Mouse (Mus musculus) lung, postnatal 14 days (tissue): ENCODE results near the gene Ephx1.
"Not testable (repeated sequence)": the region's sequence is repeated elsewhere in the genome, so short reads cannot be mapped to it uniquely, and the experiment has no call there.

Experiments used
- DNase-seq: peaks from one replicate; pipeline ENCODE4 v3.0.0; 2021

Gene Ephx1

GRCm38 (mm10) chr1:181020756-181021487, at the start of gene Ephx1:
TSS of gene Ephx1 (minus strand) at chr1:181020904.
- DNase-seq, result no peak

DNA sequence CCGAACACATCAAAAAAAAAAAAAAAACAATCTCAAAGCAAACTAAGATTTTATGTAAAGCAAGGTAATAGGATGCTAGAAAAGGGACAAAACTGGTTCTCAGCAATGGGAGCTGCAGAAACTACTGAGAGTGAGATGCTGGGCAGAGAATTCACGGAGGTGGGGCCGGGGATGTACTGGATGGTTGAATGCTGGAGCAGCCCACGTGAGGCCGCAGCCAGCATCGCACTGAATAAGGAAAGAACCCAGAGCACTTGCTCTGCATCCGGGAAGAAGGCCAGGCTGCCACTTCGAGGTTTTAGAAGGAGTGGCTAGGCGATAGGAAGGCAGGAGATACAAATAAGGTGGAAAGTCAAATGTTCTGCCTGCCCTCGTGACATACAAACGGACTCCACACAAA, 49.0 kb upstream of the Ephx1 start:
- DNase-seq, result no peak

DNA sequence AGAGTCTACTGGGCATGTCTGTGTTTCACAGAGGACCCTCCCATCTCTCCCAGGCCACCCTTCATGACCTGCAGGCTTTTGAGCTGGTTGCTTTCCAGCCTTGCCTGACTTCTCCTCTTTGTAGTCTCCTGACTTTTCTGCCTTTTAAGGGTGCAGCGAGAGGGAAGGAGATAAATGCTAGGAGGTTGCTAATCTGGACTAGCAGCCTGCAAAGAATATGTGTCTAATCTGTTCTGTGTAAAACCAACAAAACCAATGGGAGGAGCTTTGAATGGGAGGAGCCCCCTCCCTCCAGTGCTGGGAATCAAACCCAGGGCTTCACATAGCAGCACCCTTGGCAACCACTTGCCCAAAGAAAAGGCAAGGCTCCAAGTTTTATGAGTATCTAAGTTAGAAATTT, 47.6 kb upstream of the Ephx1 start:
- no peak for DNase-seq

- no peak for DNase-seq
Observed at GRCm38 (mm10) chr1:181064648-181065047, 43.9 kb upstream of the Ephx1 start.

DNA sequence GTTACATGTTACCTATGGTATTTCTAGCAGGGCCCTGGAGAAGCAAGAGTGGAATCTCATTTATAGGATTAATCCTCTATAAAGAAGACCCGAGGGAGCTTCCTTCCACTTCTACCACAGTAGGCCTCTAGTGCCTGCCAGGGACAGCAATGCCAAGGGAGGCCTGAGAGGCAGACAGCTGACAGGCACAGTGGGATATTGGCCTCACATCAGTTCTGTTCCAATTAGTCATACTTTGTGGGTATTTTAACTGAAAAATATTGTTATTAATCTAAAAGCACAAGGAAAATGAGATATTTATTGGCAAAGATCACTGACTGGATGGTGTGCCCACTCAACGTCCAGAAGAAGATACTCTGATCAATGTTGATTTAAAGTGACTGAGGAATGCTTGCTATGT, 43.3 kb upstream of the Ephx1 start:
- DNase-seq, result no peak

DNA sequence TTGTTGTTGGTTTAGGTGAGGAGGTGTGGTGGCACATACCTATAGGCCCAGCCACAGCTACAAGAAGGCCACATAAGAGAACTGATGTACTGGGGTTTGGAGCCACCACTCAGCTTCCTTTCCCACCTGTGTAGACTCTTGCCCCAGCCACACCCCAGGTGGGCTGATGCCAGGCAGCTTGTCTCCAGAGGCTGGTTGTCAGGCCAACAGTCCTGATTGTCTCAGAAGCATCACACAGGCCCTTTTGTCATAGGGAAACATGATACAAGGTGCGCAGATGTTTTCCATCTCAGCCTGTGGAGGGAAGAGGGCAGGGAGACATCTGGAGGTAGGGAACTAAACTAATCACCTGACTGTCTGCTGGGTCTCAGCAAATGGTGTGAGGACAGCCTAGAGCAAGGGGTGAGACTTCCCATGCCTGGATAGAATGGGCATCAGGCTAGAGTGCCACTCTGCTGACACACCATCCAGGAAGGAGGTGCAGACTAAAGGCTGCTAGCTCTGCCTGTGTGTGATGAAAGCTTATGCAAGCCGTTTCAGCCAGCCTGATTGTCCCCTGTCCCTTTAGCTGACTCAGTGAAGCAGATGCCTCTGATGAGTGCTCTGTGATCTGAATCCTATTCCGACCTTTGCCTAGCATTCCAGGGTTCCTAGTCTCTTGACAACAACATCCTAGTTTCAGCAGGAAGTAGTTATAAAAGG, 41.2 kb upstream of the Ephx1 start:
- DNase-seq, result no peak

DNA sequence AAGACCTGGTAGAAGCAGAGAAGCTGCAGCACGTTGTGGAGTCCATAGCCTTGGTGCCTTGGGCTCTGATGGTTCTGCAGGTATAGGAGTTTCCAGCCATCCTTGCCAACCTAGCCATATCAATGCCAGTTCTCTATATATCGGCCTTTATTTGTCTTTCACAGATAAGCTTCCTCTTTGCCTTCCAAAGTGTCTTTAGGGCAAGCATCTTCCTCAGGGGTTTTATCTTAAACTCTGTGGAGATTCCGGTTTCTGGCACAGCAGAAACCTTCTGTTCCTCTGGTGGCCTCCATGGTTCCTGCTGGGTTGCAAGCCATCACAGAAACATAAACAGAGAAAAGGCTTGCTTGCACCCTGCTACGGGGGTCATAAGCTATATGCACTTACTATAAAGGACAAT, 32.2 kb upstream of the Ephx1 start:
- DNase-seq, result no peak

- no peak for DNase-seq
Observed at GRCm38 (mm10) chr1:181050937-181051336, 30.2 kb upstream of the Ephx1 start, which contains the start of gene 9130409I23Rik. TSS of gene 9130409I23Rik (plus strand) at chr1:181051237.

DNA sequence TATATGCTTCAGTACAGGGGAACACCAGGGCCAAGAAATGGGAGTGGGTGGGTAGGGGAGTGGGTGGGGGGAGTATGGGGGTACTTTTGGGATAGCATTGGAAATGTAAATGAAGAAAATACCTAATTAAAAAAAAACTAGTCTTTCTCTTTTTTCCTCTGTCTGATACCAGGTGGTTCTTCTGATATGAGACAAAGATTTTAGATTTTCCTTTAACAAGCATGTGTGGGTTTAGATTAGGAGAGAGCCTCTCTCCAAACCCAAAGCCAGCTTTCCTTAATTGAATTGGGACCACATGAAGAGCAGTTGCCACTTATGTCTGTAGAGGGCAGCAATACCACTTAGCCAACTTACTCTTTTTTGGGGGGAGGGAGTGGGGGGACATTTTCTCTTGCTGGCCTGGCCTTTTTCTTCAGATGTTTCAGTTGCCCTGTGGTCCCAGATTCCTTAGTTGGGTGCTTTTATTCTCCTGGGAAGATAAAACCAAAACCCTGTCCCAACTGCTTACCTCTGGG, 28.7 kb upstream of the Ephx1 start:
- no peak for DNase-seq

DNA sequence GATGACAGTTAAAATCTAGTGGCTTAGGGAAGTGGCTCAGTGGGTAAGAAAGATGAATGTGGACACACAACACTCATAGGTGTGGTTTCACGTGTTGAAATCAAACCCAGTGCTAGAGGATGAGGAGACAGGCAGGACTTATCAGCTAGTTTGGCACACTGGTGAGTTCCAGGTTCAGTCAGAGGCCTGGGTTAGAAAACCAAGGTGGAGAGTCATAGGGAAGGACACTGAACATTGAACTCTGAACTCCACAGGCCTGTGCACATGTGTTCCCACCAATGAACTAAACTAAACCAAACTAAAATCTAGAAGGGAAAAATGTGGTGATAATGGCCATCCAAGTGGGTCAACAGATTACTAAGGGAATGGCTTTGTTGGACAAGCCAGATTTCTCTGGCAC, 26.8 kb upstream of the Ephx1 start:
- no peak for DNase-seq

DNA sequence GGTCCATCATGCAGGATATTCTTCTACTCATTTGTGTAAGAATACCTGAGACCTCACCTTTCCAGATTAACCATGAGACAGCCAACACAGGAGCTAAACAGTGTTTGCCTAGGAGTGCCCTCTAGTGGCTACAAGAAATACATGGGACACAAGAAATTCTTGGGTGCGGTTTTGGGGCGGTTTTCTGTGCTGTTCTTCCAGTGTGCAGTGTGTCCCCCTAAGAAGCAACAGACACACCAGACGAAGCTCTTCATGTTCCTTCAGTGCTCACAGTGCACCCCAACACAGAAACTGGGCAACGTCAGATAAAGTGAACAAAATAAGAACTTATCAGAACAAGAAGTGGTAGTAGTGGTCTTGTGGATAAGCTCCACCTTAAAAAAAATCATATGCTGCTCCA, 18.9 kb upstream of the Ephx1 start:
- peak; percentile 47 for DNase-seq

DNA sequence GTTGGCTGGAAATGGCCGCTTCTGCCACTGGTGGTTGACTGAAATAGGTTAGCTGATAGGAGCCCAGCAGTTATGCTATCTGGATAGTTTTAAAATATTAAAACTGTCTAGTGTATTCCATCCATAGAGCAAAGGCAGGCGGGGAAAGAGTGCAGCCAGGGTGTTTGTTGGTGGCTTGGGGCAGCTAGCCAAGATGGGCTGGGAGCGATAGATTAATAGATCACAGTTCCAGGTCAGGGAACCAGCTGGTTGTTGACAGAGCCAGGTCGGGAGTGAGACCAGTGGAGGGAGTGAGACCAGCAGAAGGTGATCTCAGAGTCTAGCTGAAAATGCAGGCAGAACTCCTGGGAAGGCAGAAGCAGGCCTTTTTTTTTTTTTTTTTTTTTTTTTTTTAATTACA, 16.9 kb upstream of the Ephx1 start:
- DNase-seq, result no peak

- not testable (repeated sequence) for DNase-seq
Observed at GRCm38 (mm10) chr1:181035015-181035778, 14.5 kb upstream of the Ephx1 start.

DNA sequence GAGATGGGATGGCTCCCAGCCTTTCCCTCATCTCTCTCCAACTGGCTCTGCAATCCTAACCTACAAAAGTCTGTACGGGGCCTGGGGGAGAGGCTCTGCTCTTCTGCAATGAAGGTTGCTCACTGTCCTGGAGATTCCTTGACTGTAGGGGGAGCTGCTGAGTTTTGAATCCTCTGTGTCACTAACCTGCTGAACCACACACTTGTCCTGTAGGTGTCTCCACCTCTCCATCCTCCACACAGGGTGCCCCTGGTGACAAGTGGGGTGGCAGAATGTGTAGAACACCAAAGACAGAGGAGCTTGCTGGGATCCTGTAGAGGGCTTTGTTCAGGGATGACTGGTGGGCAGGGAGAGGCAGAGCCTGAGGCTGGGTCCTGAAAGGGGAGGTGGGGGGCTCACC, 1.6 kb upstream of the Ephx1 start:
- peak; percentile 76 for DNase-seq

DNA sequence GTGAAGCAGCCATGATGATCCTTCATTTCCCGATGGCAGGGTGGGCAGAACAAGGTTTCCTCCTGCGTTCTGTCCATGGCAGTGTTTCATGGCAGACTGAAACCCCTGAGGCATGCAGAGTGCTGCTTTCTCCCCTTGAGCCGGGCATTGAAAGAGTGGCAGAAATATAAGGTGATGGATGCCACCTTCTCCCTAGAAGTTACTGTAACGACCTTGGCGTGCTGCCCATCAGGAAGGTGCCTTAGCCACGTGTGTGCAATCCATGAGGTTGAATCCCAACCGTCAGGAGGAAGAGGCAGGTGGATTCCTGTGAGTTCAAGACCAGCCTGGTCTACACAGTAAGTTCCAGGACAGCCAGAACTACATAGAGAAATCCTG, 773 bp upstream of the Ephx1 start:
- no peak for DNase-seq

DNA sequence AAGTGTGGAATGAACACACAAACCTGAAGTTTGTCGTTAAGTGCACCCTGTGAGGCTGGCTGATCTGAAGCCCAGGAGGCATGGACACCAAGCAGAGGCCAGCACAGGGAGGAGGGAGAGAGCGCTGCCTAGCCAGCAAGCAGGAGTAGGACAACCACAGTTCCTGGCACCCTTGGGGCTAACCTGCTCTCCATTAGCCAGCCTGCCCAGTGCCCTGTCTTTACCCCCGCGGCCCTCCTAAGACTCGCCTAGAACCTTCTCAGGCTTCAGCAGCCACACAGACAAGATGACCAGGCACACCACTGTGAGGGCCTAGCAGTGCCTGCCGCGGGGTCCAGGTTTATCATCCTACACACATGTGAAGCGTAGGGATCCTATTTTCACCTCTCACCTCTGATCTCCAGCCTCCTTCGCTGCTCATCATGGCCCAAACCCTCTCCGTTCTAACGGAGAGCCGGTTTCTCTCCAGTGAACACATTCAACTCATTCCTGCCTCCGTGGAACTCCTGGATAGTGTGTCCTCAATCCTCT, 2.7 kb downstream of the Ephx1 start:
- no peak for DNase-seq

- DNase-seq, result peak; percentile 84
Observed at GRCm38 (mm10) chr1:181017212-181017711, 3.4 kb downstream of the Ephx1 start.

GRCm38 (mm10) chr1:181016532-181017131, 4.1 kb downstream of the Ephx1 start:
- peak; percentile 80 for DNase-seq

- DNase-seq, result peak; percentile 26
Observed at GRCm38 (mm10) chr1:181016045-181016444, 4.7 kb downstream of the Ephx1 start.

- DNase-seq, result peak; percentile 81
Observed at GRCm38 (mm10) chr1:181015558-181015957, 5.1 kb downstream of the Ephx1 start.

DNA sequence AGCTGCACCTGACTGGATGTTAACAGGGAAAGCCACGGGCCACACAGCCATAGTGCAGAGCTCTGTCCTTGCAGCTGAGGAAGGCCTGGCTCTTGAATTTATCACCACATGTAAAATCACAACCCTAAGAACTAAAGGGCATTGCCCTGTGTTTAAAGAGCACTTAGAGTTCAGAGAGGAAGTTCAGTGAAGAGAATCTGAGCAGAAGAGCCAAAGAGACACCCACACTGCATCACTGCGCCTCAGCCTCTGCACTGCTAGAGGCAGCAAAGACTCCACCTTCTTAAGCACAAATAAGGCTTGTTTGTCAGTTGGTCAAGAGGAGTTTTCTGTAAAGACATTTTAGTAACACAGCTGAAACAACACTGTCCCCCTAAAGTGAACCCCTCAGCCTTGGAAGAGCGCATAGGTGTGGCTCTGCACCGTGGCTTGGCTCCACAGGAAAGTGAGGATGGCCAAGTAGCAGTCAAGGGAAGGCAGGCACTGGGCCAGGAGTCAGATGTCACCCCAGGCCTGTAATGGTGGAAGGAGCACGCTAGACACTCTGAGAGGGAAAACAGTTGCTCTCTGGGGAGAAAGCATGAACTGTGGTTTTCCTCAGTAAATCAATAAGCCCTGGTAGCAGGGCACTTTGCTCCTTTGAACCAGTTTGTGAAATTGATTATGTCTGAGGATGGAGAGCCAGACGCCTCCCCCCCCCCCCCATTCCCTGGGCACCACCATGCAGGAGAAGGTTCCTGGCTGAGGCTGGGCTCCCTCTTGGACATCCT, 5.8 kb downstream of the Ephx1 start:
- DNase-seq, result peak; percentile 73

GRCm38 (mm10) chr1:181013446-181013845, 7.3 kb downstream of the Ephx1 start:
- DNase-seq, result no peak
